Mouse (Mus musculus) stomach, embryonic 14.5 days (tissue): Measurements from ENCODE around the gene Olfr870. TPM values are rescaled to one million over a fixed set of nuclear protein-coding genes. Genes with fewer than 3 reads are reported as not detected.

ENCODE experiments used
- polyA plus RNA-seq: library from polyadenylated mRNA; unstranded; fragments of >200 nt; fragmentation: Nextera tagmentation; extraction: Ambion mirVana; gene quantifications from 2 replicates; pipeline ENCODE4 v1.2.1, GENCODE M21; 2014

The Olfr870 gene
- polyA plus RNA-seq, 1 experiment from 2014 or later: not detected

Other genes with a start within 250 kb of the Olfr870 start
- not detected in 2 replicates for gene Olfr866, start 146.0 kb downstream of the Olfr870 start, polyA plus RNA-seq
- not detected in 2 replicates for gene Olfr867, start 116.5 kb downstream of the Olfr870 start, polyA plus RNA-seq
- not detected in 2 replicates for gene Olfr868, start 75.4 kb downstream of the Olfr870 start, polyA plus RNA-seq
- gene Olfr869, start 45.0 kb downstream of the Olfr870 start, polyA plus RNA-seq: not detected in 2 replicates
- gene Olfr871, start 38.1 kb upstream of the Olfr870 start, polyA plus RNA-seq: not detected in 2 replicates
- not detected in 2 replicates for gene Olfr872, start 63.1 kb upstream of the Olfr870 start, polyA plus RNA-seq
- not detected in 2 replicates for gene Olfr39, start 108.3 kb upstream of the Olfr870 start, polyA plus RNA-seq
- not detected in 2 replicates for gene Olfr873, start 124.5 kb upstream of the Olfr870 start, polyA plus RNA-seq
- not detected in 2 replicates for gene Olfr18, start 162.0 kb upstream of the Olfr870 start, polyA plus RNA-seq
- 43.2 and 49.0 TPM in 2 replicates for gene Zfp560, start 211.1 kb upstream of the Olfr870 start, polyA plus RNA-seq